Mouse (Mus musculus): ENCODE results near the gene H3f3a.

- TF ChIP-seq CTCF (IDR thresholded peaks at IDR 0.05; ENCODE audit: low read depth), result no peak
- no peak for TF ChIP-seq EP300 (IDR thresholded peaks at IDR 0.05; ENCODE audit: low read depth)
Measured at GRCm38 (mm10) chr1:180799253-180799652, 14.5 kb downstream of the H3f3a start.

Measured in liver, embryonic 14.5 days (tissue).